Mouse (Mus musculus) left cerebral cortex, postnatal 25 days (tissue): ENCODE data around the gene Rln3. TPM values are rescaled to one million over a fixed set of nuclear protein-coding genes. Genes with fewer than 3 reads are reported as not detected.

Experiments
- DNase-seq, 2 experiments: peaks; one replicate each; pipeline ENCODE4 v3.0.0; 2022; ENCODE audit warnings: low spot score in 2 of 2, mixed read lengths in 1 of 2
- intact Hi-C: fragments of 180-260 bp; cut with DNase I; formaldehyde crosslinking; loops from one replicate; pipeline ENCODE4 v1.15.1; 2025
- total RNA-seq, 2 experiments: library from RNA; stranded (reverse); gene quantifications; 2 replicates each; pipeline ENCODE4 v1.2.3; 2021

The Rln3 gene
- total RNA-seq: not detected

DNA sequence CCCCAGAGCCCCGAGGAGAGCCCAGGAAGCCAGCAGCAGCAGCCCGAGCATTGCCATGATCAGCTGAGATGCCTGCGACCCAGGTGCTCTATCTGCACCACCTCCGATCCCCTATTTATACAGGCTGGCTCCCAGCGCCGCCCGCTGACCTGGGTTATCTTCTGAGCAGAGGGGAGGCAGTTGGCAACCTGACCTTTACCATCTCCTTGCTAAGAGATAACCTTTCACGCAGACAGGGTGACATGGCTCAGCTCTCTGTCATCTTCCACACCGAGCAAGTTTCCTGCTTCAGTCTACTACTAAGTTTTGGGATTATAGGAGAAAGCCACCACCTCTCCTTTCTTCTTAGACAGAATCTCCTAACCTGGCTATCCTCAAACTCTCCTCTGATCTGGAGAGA, at the start of gene Rln3:
Gene Rln3, minus strand, starts transcription at position 101 of the 400 bp plus-strand sequence.
- no peak for DNase-seq
- intact Hi-C loops: loop anchor here (5.0 kb wide), 1 partner anchor 312 kb away; no protein-coding TSS in a partner anchor

DNA sequence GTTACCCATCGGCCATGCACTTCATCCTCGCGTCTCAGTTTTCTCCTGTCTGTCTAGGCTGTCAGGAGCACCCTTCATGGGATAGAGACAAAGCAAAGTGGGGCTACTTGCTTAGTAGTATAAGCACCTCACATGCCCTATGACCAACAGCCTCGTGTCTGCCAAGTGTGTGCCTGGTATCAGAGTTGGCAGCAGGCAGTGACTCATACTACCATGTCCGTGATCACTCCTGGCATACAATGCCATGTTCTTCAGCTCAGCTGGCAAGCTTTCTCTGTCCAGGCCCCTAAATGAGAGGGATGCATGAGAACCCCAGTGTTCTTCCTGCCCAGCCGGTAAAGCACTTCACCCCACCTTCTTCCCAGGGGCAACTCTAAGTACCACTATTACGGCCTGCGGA, 45.8 kb upstream of the Rln3 start:
- intact Hi-C loops: no loop called here
- DNase-seq: no peak

DNA sequence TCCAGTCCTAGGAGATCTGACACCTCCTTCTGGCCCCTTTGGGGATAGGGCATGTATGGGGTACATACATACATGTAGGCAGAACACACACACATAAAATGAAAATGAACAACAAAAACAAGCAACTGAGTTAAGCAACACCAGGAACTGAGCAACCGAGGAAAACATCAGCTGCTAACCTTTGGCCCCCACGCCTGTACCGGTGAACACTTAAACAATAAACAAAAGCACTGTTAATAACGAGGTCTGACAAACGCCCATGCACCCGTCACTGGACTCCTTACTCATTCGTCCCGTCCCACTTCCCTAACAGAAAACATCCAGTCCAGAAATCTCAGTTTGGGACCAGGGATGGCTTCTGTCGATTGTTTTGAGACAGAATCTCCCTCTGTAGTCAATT, 44.5 kb upstream of the Rln3 start:
- no peak for DNase-seq

DNA sequence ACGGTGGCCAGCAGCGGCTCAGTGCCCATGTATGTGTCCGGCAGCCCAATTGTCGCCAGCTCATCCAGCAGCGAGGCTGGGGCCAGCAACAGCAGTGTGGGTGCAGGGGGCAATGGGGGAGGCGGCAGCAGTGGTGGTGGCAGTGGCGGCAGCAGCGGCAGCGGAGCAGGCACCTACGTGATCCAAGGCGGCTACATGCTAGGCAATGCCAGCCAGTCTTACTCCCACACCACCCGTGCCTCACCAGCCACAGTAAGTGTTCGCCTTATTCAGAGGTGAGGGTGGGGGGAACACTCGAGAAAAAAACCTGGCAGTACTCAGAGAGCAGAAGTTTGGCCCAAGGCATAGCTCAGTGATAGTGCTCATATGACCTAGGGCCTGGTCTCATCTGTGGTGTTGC, 43.0 kb upstream of the Rln3 start:
- peak in 1 of 2 experiments; percentile 52 for DNase-seq
- intact Hi-C loops: no loop called here

More for the DNA sequence above, 44.5 kb upstream of the Rln3 start:
- intact Hi-C loops: no loop called here

DNA sequence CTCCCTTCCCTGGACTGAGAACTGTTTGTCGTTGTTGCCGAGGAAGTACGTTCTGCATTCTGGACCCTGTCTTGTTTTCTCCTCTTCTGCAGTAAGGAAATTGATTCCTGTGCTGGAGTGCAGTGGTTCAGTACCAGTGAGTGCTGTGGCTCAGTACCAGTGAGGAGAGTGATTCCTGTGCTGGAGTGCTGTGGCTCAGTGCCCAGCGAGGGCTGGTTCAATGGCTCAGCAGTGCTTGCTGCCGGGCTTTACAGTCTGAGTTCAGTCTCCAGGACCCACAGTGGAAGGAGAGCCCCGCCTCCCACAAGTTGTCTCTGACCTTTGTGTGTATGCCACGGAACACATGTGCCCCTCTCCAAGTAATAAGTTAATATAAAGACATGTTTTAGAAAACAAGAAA, 42.4 kb upstream of the Rln3 start:
- intact Hi-C loops: no loop called here
- no peak for DNase-seq

DNA sequence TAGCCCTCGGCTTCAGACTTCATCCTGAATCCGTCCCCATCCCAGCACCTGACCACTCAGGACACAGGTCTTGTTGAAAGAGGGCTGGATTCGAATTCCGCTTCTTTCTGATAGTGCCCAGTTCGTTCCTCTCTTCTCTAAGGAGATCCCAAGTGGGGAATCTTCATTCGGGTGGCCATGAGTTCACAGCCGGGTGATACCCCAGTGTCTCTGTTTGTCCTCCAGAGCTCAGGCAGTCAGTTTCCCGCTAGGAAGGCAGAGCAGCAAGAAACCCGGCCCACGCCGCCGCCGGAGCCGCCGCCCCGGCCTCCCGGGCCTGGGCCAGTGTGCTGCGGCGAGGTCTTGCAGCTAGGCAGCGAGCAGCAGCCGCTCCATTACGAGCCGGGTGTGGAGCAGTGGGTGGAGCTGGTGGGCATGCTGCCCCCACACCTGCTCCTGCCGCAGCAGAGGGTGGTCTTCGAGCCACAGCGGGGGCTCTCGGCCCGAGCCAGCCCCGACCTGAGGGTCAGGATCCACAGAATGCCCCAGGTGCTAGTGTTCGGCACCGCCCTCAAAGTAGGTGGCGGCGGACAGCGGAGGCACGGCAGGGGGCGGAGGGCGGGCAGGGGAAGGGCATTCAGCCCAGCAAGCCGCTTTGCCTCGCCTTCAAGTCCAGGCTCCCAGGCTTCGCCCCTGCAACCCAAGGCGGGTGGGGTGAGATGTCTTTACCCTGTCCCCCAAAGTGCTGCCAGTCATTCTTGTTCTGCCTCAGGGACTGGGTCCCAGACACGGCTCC, 39.7 kb upstream of the Rln3 start:
- no peak for DNase-seq
- intact Hi-C loops: no loop called here

DNA sequence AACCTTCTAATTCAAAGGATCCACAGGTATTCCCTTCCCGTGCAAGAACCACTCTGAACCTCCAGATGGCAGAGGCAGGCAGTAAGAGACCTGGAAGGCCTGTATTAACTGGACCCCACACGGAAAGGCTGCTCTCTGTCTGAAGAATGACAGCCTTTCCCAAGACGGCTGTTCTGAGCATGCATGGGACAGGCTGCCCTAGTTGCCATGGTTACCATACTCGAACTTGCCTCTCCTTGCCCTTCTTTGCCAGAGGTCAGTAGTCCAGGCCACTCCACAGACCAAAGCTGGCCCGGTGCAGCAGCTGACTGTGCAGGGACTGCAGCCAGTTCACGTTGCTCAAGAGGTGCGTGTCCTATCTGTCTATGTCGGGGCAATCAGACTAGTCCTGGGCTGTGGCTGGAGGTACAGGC, 39.0 kb upstream of the Rln3 start:
- intact Hi-C loops: no loop called here
- no peak for DNase-seq

DNA sequence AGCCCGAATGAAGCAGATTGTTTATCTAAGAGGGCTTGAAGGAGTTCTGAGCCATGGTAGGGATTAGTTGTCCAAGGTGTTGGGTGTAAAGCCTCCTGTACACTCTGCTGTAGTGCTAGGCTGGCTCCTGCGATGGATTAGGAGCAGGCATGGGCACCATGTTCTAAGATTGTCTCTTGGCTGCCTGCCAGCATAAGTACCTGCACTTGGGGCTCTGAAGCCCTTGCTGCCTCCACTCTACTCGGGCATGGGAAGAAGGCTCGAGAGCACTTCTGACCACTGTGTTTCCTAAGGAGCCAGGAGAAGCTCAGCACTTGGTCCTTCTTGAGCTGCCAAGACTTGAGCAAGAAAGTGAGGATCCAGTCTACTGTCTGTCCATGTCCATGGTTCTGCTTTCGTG, 34.4 kb upstream of the Rln3 start:
- intact Hi-C loops: no loop called here
- no peak for DNase-seq

DNA sequence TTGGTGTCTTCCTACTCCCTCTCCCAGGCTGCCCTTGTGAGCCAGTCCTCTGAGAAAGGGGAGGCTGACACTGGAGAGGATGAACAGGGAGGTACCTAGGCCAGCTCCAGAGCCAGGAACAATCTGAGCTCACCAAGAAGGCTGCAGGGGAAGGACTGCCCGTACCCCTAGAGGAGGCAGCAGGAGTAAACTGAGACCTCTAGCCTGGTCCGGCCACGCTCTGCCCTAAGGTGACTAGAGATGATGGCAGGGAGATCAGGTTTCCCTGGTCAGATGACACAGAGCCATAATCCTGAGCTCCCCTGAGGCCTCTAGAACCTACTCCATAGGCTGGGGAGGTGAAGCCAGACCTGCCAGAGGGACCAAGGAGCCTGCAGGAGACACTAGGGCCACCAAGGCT, 32.0 kb upstream of the Rln3 start:
- DNase-seq: no peak
- intact Hi-C loops: no loop called here

DNA sequence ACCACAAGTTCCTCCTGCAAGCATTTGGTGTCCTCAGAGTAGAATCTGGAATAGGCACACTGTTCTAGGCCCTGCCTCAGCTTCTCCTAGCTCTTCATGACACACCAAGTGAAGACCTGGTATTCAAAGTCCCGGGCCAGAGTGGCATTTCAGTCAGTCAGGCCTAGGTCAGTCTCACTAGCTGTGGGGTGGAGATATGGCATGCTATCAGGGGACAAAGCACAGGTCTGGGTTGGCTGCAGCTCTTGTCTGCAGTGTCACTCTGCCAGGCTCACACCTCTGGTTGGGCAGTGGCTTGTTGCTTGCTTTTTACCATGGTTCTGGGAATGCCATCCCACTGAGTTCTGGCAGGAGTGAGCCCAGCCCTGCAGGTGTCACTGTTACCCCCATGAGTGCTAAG, 31.6 kb upstream of the Rln3 start:
- intact Hi-C loops: no loop called here
- DNase-seq: no peak

DNA sequence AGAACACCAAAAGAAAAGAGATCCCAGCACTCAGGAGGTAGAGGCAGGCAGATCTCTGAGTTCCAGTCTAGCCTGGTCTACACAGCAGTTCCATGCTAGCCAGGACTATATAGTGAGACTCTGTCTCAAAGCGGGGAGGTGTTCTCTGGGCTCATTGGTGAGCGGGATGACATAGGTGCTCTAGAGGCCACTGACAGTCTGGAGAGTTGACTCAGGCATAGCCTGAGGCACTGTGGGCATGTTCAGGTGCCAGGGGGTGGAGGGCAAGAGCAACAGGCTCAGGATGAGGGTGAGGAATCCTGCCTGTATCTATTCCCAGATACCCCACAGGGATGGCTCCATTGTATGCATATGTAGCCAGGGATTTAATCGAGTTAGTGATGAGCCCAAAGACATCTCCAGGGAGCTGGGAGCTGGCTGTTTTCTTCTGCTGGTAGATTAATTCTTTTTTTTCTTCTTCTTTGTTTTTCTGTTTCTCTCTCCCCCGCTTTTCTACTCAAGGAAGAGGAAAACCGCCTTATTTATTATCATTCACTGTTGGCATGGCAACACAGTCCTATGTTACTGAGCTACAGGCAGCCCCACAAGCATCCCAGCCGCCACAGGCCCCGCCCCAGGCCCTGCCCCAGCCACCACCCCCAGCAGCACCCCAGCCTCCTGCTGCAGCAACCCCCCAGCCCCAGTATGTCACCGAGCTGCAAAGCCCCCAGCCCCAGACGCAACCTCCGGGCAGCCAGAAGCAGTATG, 28.6 kb upstream of the Rln3 start:
- intact Hi-C loops: no loop called here
- peak; percentile 41 to 47 for DNase-seq

DNA sequence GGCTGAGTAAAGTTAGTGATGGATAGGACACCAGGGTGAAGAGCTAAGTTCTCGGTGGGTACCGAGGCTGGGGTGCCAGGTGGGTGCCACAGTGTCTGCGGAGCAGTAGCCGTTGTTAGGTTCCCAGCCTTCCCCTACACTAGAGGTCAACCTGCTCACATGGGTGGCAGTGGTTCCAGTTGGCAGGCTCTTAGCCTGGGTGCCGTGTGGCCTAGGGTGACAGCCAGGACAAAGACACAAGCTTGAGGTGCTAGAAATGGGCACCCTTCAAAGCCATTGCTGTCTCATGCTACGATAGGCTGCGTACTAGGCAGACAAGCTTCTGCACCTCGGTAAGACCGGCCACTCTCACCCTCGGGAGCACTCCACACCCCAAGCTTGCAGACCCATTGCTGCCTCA, 27.5 kb upstream of the Rln3 start:
- intact Hi-C loops: no loop called here
- DNase-seq: no peak

DNA sequence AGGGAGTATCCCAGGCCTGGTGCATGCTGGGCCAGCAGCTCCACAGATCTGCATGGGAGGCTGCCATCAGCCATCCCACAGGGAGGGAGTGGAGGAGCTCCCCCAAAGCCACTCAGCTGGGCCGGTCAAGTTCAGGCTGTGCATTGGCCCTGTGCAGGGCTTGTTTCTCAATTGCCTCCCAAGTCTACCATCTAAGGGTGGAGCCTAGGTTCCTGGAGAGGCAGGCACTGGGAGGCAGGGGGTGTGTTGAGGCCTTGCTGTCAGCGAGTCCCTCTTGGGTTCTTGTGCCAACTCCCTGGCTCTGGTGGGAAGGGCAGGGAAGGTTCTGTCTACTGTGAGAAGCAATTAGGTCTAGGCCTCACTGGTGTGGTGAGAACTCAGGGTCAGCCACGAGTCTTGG, 27.1 kb upstream of the Rln3 start:
- intact Hi-C loops: no loop called here
- DNase-seq: no peak

DNA sequence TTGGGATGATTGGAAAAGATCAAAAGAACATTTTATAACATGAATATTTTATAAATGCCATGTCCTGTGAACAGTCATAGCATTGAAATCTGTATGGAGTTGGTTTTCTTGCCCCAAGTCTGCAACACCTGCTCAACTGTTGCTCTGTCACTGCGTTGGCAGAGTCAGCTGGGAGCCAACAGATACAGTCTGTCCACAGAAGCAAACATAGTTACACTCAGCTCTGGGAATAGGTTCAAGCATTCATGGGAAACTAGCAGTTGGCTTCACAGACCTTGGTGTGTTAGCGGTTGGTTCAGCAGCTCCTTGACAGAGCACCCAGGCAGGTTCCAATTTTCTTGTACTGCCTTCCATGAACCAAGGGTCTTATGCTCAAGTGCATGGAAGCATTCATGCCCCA, 25.9 kb upstream of the Rln3 start:
- intact Hi-C loops: no loop called here
- DNase-seq: peak; percentile 54 to 90

DNA sequence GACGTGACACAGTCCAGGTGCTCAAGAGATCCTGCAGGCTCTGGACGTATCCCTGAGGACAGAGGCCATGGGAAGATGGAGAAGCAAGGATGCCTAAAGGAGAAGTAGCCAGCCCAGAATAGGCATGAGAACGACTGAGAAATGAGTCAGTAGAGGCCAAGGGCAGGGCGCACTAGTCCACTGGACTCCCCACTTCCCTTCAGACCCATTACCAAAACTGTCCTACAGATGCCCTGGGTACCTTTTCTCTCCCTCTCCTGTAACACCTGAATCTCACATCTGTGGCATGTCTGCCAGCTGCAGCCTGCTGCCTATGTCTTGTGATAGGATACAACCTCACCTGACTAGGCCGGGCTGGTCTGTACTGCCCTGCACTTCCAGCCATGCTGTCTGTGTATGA, 25.4 kb upstream of the Rln3 start:
- intact Hi-C loops: no loop called here
- DNase-seq: no peak

DNA sequence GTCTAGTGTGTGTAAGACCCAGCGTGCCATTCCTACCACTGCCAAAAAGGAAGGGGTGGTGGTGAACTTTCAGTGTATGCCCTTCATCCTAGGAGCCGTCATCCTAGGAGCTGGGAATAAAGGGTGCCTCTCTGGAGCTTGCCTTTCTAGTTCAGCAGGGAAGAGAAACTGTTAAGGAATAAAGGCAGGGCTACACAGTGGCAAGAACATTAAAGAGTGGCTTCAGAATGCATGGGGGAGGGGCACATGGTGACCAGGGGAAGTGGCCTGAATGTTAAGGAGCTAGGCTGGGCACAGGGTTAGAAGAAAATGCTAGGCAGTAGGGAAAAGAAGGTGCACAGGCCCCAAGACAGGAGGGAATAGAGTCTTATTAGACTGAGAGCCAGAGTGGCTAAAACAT, 24.9 kb upstream of the Rln3 start:
- intact Hi-C loops: no loop called here
- no peak for DNase-seq

DNA sequence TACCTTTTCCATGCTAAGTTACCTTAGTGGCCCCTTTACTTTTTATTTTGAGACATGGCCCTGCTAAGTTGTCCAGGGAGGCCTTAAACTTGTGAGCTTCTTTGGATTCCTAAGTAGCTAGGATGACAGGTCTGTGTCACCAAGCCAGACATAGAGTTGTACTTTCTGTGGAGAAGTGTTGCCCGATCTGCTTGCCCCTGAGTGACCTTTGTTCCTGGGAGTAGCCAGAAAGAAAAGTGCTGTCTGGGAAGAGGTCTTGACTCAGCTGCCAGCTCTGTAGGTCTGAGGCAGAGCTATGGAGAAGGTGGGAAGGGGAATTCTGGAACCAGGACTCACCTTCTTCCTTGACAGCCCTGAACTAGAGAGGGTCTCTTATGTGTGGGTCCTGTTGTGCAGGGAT, 24.4 kb upstream of the Rln3 start:
- no peak for DNase-seq
- intact Hi-C loops: no loop called here

DNA sequence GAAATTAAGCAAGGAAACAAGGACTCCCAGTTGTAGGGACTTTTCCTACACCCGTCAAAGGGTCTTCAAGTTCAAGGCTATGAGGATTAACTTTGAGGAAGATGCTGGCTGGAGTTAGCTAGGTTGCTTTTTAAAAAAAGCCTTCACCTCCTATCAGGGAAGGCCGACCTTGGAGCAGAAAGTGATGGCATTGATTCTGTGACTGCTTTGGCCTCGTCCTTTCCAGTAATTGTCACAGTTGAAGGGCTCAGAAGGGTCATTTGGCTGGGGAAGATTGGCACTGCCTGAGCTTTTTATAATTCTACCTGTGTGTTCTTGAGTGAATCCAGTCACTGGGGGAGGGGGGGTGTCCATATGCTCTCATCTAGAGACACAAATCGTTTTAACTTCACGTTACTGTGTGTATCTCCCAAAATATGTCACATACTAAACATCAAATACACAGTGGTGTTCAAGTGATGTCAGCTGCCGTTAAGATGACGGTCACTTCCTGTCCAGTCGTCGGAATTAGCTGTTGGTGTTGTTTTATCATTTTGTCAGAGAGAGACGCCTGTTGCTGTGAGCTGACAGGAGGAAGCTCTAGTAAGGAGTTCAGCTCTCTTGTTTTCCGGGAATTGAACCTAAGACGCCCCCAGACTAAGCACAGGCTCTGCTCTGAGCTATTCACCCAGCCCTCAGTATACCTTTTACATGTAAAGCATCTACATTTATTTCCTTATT, 23.7 kb upstream of the Rln3 start:
- DNase-seq: no peak
- intact Hi-C loops: no loop called here

DNA sequence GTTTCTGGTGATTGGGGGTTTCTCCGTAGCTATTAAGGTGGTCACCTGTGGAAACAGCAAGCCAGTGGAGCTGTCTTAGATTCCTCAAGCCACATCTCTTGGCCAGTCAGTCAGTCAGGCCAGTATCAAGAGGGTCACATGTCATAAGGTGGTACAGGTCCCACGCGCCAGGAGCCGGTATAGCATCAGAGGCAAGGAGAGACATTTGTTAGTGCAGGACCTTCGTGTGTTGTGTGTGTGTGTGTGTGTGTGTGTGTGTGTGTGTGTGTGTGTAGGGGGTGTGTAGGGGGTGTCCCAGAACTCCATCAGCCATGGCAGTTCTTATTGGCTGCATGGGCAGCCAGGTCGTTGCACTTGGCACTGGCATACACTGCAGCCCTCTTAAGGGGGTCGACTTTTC, 23.1 kb upstream of the Rln3 start:
- DNase-seq: no peak
- intact Hi-C loops: no loop called here

DNA sequence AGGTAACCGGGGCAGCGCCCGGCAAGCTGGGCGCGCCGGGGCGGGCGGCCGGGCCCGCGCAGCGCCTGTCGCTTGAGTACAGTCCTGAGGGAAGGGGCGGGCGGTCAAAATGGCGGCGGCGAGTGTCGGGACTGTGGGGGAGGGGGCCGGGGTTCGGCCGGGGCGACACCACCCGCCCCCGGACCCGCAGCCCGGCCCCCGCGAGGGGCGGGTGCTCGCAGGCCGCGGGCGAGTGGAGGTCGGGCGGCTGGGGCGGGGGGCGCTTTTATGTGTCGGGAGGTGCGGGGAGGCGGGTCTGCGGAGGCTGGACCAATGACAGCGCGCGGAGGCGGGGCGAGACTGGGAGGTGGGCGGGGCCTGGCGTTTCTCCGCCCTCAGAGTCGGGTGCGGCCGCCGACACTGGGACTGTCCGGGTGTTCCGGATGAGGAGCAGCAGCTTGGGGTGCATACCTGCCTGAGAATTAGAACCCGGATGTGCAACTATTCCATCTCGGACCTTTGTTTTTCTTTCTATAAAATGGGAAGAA, 22.3 kb upstream of the Rln3 start:
- intact Hi-C loops: no loop called here
- DNase-seq: peak; percentile 95
